Mouse (Mus musculus) lung, embryonic 16.5 days (tissue): Measurements from ENCODE around the gene Upk3a. TPM values are rescaled to one million over a fixed set of nuclear protein-coding genes. Genes with fewer than 3 reads are reported as not detected.

ENCODE experiments used
- ATAC-seq: fragments of 200-750 bp; cut with Nextera tagmentation; 2 replicates; pipeline ENCODE4 v1.8.0; 2017; ENCODE audit warnings: low read depth, mild to moderate bottlenecking, moderate library complexity
- H3K27ac ChIP-seq: fragments of 300-500 bp; sonication (generic); 2 replicates; pipeline ENCODE4 v1.5.1; 2014; ENCODE audit warnings: mild to moderate bottlenecking, control low read depth, low read length
- H3K27me3 ChIP-seq: fragments of 300-500 bp; sonication (generic); 2 replicates; pipeline ENCODE4 v1.6.1; 2014; ENCODE audit warnings: low read depth, low read length, mixed read lengths; ENCODE audit not compliant: control insufficient read depth, insufficient read depth
- H3K36me3 ChIP-seq: fragments of 300-500 bp; sonication (generic); 2 replicates; pipeline ENCODE4 v1.6.1; 2014; ENCODE audit warnings: low read length; ENCODE audit not compliant: control insufficient read depth, insufficient read depth
- H3K4me1 ChIP-seq: fragments of 300-500 bp; sonication (generic); replicated peaks from 2 replicates; pipeline ENCODE4 v1.6.1; 2014; ENCODE audit warnings: low read length, mixed read lengths; ENCODE audit not compliant: control insufficient read depth, insufficient read depth
- H3K4me2 ChIP-seq: fragments of 300-500 bp; sonication (generic); 2 replicates; pipeline ENCODE4 v1.6.1; 2014; ENCODE audit warnings: low read depth, low read length, control low read depth
- H3K4me3 ChIP-seq: fragments of 300-500 bp; sonication (generic); 2 replicates; pipeline ENCODE4 v1.5.1; 2014; ENCODE audit warnings: mild to moderate bottlenecking, low read length, control low read depth
- H3K9ac ChIP-seq: fragments of 300-500 bp; sonication (generic); 2 replicates; pipeline ENCODE4 v1.6.1; 2014; ENCODE audit warnings: low read length, control low read depth
- H3K9me3 ChIP-seq: fragments of 300-500 bp; sonication (generic); 2 replicates; pipeline ENCODE4 v1.6.1; 2016; ENCODE audit warnings: low read length; ENCODE audit not compliant: control insufficient read depth
- WGBS: fragments of 180-500 bp; shearing (Covaris S2); extraction: QIAGEN DNeasy Blood & Tissue Kit; methylation state at CpG from one replicate; pipeline ENCODE4 v1.1.7; 2014; 5-methylcytosine and 5-hydroxymethylcytosine counted together
- polyA plus RNA-seq: library from polyadenylated mRNA; unstranded; fragments of >200 nt; fragmentation: Nextera tagmentation; extraction: Ambion mirVana; gene quantifications from 2 replicates; pipeline ENCODE4 v1.2.1, GENCODE M21; 2015

The Upk3a gene
- polyA plus RNA-seq, 1 experiment from 2014 or later, result 13.3 TPM

DNA sequence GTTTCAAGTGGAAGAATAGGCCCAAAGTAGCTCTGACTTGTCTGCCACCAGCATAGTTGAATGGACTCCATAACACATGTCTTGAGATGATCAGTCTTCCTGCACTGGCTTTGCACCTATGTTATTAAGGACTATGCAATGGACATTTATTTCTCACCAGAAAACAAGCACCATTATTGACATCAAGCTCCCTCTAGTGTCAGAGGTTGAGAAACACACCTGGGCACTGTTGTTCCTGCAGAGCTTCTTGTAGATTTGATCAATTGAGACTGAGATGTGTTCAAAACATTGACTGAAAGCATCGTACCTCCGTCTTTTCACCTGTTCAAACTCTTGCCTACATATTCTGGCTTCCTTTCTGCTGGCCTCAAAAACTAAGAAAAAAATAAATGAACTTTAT is 53.6 kb downstream of the Upk3a start:
- Histone ChIP-seq H3K27ac (no peak overlapping the region), H3K27me3 (no peaks in the 10 kb centered on the region), H3K4me3 (no peak overlapping the region), H3K4me2 (no peak overlapping the region), H3K9ac (no peak overlapping the region), H3K36me3 (no peaks in the 10 kb centered on the region), H3K4me1 (no peaks in the 10 kb centered on the region), H3K9me3 (no peaks in the 10 kb centered on the region)
- no peak for ATAC-seq
- 24% methylated on average over 2 of the region's 2 CpGs for WGBS

Other genes starting within 250 kb of the Upk3a start
- gene Phf21b, start 161.1 kb upstream of the Upk3a start, polyA plus RNA-seq, result 0.11 and 0.55 TPM in 2 replicates
- gene Gm29666, start 97.1 kb upstream of the Upk3a start, polyA plus RNA-seq, result 0.40 and 0.50 TPM in 2 replicates
- gene Nup50, start 93.7 kb upstream of the Upk3a start, polyA plus RNA-seq, result 32.7 and 37.9 TPM in 2 replicates
- 5.0 and 5.6 TPM in 2 replicates for gene 5031439G07Rik, start 28.6 kb upstream of the Upk3a start, polyA plus RNA-seq
- 31.9 and 34.1 TPM in 2 replicates for gene Fam118a, start 11.8 kb downstream of the Upk3a start, polyA plus RNA-seq
- gene Smc1b, start 114.8 kb downstream of the Upk3a start, polyA plus RNA-seq, result 0.10 and 0.16 TPM in 2 replicates
- 0.77 and 1.4 TPM in 2 replicates for gene Ribc2, start 114.9 kb downstream of the Upk3a start, polyA plus RNA-seq
- gene Fbln1, start 188.8 kb downstream of the Upk3a start, polyA plus RNA-seq, result 214 and 237 TPM in 2 replicates